Mouse (Mus musculus): ENCODE measurements around the gene Gm21921. TPM values are rescaled to one million over a fixed set of nuclear protein-coding genes. Genes with fewer than 3 reads are reported as not detected.
"Not testable (repeated sequence)": the region's sequence is repeated elsewhere in the genome, so short reads cannot be mapped to it uniquely, and the experiment has no call there.

The Gm21921 gene
- total RNA-seq (2021) (not detected), polyA plus RNA-seq (2012; rRNA removed) (not detected in 2 replicates)
- long read RNA-seq, result 0 reads

DNA sequence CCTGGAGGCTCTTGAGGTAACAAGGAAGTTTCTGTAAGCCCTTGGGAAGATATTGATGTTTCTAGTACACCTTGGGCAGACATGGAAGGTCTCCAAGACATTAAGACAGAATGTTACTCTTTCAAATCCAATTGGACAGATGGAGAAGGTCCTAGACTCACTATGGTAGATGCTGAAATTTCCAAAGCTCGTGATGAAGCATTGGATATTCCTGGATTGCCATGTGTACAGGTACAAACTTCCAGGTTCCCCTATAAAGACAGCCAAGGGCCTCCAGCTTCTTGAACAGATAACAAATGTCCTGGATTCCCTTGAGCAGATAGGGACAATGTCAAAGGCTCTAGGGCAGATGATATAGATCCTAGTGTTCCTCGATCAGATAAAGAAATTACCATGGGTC is at the start of gene Gm21921:
TSS of gene Gm21921 (minus strand) at position 101 of the 400 bp plus-strand sequence.
- DNase-seq, result not testable (repeated sequence)
